Mouse (Mus musculus): Measurements from ENCODE around the gene Gm13102. TPM values are rescaled to one million over a fixed set of nuclear protein-coding genes. Genes with fewer than 3 reads are reported as not detected.
"Not testable (repeated sequence)": the region's sequence is repeated elsewhere in the genome, so short reads cannot be mapped to it uniquely, and the experiment has no call there.

Gene Gm13102
- not detected in 2 replicates for polyA plus RNA-seq (2015; fragmentation: Nextera tagmentation; extraction: Ambion mirVana)

- 83% methylated on average over 1 of the region's 2 CpGs for WGBS
- H3K27ac ChIP-seq; H3K9ac ChIP-seq; H3K9me3 ChIP-seq; H3K36me3 ChIP-seq; H3K4me1 ChIP-seq; H3K4me2 ChIP-seq; H3K4me3 ChIP-seq; ATAC-seq (ENCODE audit: insufficient number of reproducible peaks, insufficient read depth, low FRiP score, low TSS enrichment, low read depth); H3K27me3 ChIP-seq: not testable (repeated sequence)
Measured at GRCm38 (mm10) chr4:144106174-144106573, at the start of gene Gm13102. Gene Gm13102 (plus strand): TSS chr4:144106474.

DNA sequence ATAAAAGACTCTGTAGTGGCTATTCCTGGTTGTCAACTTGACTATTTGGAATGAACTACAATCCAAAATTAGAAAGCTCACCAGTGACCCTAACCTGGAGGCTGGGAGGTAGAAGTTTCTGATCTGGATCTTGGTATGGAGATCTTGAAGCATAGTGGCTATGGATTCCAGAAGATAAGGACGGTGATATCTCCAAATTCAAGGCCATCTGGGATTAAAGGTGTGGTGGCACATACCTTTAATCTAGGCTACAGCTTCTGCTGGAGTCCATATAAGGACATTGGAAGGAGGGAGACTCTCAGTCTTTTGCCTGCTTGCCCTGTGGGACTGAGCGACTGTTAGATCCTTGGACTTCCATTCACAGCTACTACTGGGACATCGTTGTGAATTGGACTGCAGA, 47.4 kb upstream of the Gm13102 start, which contains the start of gene Pramel4:
Gene Pramel4, plus strand, starts transcription at position 301 of the 400 bp plus-strand sequence.
- not testable (repeated sequence) for ATAC-seq (ENCODE audit: insufficient number of reproducible peaks, insufficient read depth, low FRiP score, low TSS enrichment, low read depth); H3K4me3 ChIP-seq; H3K9me3 ChIP-seq; H3K4me2 ChIP-seq; H3K4me1 ChIP-seq; H3K27me3 ChIP-seq; H3K27ac ChIP-seq; H3K36me3 ChIP-seq; H3K9ac ChIP-seq
- WGBS, result 76% methylated on average over 3 of the region's 3 CpGs

Other genes with a start within 250 kb of the Gm13102 start
- gene Pramef6, start 206.1 kb upstream of the Gm13102 start, polyA plus RNA-seq (2015; fragmentation: Nextera tagmentation; extraction: Ambion mirVana), result not detected in 2 replicates
- gene Pramef25, start 155.5 kb upstream of the Gm13102 start, polyA plus RNA-seq (2015; fragmentation: Nextera tagmentation; extraction: Ambion mirVana), result not detected in 2 replicates
- gene Gm13101, start 139.5 kb upstream of the Gm13102 start, polyA plus RNA-seq (2015; fragmentation: Nextera tagmentation; extraction: Ambion mirVana), result not detected in 2 replicates
- not detected in 2 replicates for gene Pramef17, start 112.1 kb upstream of the Gm13102 start, polyA plus RNA-seq (2015; fragmentation: Nextera tagmentation; extraction: Ambion mirVana)
- gene Pramel4, start 47.3 kb upstream of the Gm13102 start, polyA plus RNA-seq (2015; fragmentation: Nextera tagmentation; extraction: Ambion mirVana), result not detected in 2 replicates
- not detected in 2 replicates for gene Oog3, start 56.2 kb downstream of the Gm13102 start, polyA plus RNA-seq (2015; fragmentation: Nextera tagmentation; extraction: Ambion mirVana)
- gene Oog2, start 84.2 kb downstream of the Gm13102 start, polyA plus RNA-seq (2015; fragmentation: Nextera tagmentation; extraction: Ambion mirVana), result not detected in 2 replicates
- gene C87977, start 106.8 kb downstream of the Gm13102 start, polyA plus RNA-seq (2015; fragmentation: Nextera tagmentation; extraction: Ambion mirVana), result not detected in 2 replicates
- gene Pramel5, start 174.0 kb downstream of the Gm13102 start, polyA plus RNA-seq (2015; fragmentation: Nextera tagmentation; extraction: Ambion mirVana), result not detected in 2 replicates
- not detected in 2 replicates for gene Gm13128, start 223.8 kb downstream of the Gm13102 start, polyA plus RNA-seq (2015; fragmentation: Nextera tagmentation; extraction: Ambion mirVana)

Measured in embryonic facial prominence, embryonic 13.5 days (tissue).